Mouse (Mus musculus) embryonic facial prominence, embryonic 11.5 days (tissue): ENCODE measurements at regions not wholly inside any gene's neighbourhood (a gene's known extent, or its start where the extent isn't known, plus 50 kb on each side); places are given as distances from the start of the nearest gene placed in this dataset.

ENCODE experiments used
- ATAC-seq: fragments of 200-750 bp; cut with Nextera tagmentation; replicated peaks from 2 replicates; pipeline ENCODE4 v1.8.0; 2017; ENCODE audit warnings: low read depth; ENCODE audit not compliant: insufficient number of reproducible peaks, low FRiP score, low TSS enrichment
- DNase-seq: peaks from one replicate; pipeline ENCODE4 v3.0.0-alpha.2; 2015; ENCODE audit warnings: low spot score
- H3K27ac ChIP-seq: fragments of 300-500 bp; sonication (generic); replicated peaks from 2 replicates; pipeline ENCODE4 v1.5.1; 2014; ENCODE audit warnings: mild to moderate bottlenecking, low read depth, low read length, control low read depth
- H3K27me3 ChIP-seq: fragments of 300-500 bp; sonication (generic); 2 replicates; pipeline ENCODE4 v1.6.1; 2014; ENCODE audit warnings: mild to moderate bottlenecking, low read length, moderate library complexity, mixed read lengths; ENCODE audit not compliant: control insufficient read depth, insufficient read depth
- H3K36me3 ChIP-seq: fragments of 300-500 bp; sonication (generic); replicated peaks from 2 replicates; pipeline ENCODE4 v1.6.1; 2014; ENCODE audit warnings: low read depth, mild to moderate bottlenecking, low read length, moderate library complexity, mixed read lengths; ENCODE audit not compliant: control insufficient read depth, insufficient read depth
- H3K4me1 ChIP-seq: fragments of 300-500 bp; sonication (generic); 2 replicates; pipeline ENCODE4 v1.6.1; 2014; ENCODE audit warnings: low read length, mixed read lengths; ENCODE audit not compliant: control insufficient read depth, insufficient read depth
- H3K4me2 ChIP-seq: fragments of 300-500 bp; sonication (generic); 2 replicates; pipeline ENCODE4 v1.6.1; 2014; ENCODE audit warnings: low read depth, mild to moderate bottlenecking, control low read depth, low read length, moderate library complexity
- H3K4me3 ChIP-seq: fragments of 300-500 bp; sonication (generic); 2 replicates; pipeline ENCODE4 v1.5.1; 2014; ENCODE audit warnings: low read depth, low read length, control low read depth
- H3K9ac ChIP-seq: fragments of 300-500 bp; sonication (generic); replicated peaks from 2 replicates; pipeline ENCODE4 v1.6.1; 2014; ENCODE audit warnings: mild to moderate bottlenecking, control low read depth, low read length
- H3K9me3 ChIP-seq: fragments of 300-500 bp; sonication (generic); replicated peaks from 2 replicates; pipeline ENCODE4 v1.6.1; 2016; ENCODE audit warnings: mild to moderate bottlenecking, low read length, inconsistent platforms, mixed read lengths; ENCODE audit not compliant: control insufficient read depth
- WGBS: fragments of 180-500 bp; shearing (Covaris S2); extraction: QIAGEN DNeasy Blood & Tissue Kit; methylation state at CpG from one replicate; pipeline ENCODE4 v1.1.7; 2014; 5-methylcytosine and 5-hydroxymethylcytosine counted together

DNA sequence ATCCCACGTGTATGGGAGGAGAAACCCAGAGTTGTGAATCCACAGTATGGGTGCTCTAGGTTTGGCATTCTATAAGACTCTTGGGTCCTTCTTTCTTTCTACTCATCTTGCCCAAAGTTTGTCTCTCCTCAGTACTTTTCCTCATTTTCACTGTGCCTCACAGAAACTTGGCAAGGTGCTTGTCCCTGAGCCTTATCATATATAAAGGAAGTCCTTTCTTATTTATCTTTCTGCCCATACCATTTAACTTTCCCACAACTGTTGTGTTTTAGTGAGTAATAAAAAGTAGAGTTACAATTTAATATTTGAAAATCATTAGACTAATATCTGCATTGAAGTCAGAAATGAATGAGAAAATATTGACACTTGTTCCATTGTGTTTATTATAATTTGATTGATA, 257.6 kb upstream of the Cobl start:
- Histone ChIP-seq H3K9me3 (no peaks in the 10 kb centered on the region), H3K27ac (no peak overlapping the region), H3K4me2 (no peak overlapping the region), H3K36me3 (no peaks in the 10 kb centered on the region), H3K4me1 (no peaks in the 10 kb centered on the region), H3K9ac (no peak overlapping the region), H3K27me3 (no peaks in the 10 kb centered on the region), H3K4me3 (no peak overlapping the region)
- WGBS: 27% methylated on average over 1 of the region's 1 CpGs
- DNase-seq (no peak), ATAC-seq (no peak)

DNA sequence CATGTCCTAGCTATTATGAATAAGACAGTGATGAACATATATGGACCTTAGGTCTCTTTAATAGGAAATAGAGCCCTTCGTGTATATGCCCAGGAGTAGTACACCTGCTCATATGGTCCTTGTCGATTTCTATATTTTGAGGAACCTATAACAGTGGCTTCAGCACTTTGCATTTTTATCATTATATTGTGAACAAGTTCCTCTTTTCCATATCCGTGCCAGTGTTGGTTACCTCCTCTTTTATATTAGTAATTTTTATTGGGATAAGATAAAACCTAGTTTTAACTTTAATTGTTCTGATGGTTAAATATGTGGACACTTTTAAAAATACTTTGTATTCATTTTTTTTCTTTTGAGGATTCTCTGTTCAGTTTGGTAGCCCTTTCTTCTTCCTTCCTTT, 255.4 kb upstream of the Cobl start:
- no peaks in the 10 kb centered on the region for H3K4me1 ChIP-seq
- H3K9ac ChIP-seq: no peak overlapping the region
- 84% methylated on average over 3 of the region's 3 CpGs for WGBS
- H3K4me3 ChIP-seq: no peak overlapping the region
- H3K27me3 ChIP-seq: no peaks in the 10 kb centered on the region
- DNase-seq (no peak), ATAC-seq (no peak)
- H3K27ac ChIP-seq: no peak overlapping the region
- no peaks in the 10 kb centered on the region for H3K36me3 ChIP-seq
- no peaks in the 10 kb centered on the region for H3K9me3 ChIP-seq
- H3K4me2 ChIP-seq: no peak overlapping the region

DNA sequence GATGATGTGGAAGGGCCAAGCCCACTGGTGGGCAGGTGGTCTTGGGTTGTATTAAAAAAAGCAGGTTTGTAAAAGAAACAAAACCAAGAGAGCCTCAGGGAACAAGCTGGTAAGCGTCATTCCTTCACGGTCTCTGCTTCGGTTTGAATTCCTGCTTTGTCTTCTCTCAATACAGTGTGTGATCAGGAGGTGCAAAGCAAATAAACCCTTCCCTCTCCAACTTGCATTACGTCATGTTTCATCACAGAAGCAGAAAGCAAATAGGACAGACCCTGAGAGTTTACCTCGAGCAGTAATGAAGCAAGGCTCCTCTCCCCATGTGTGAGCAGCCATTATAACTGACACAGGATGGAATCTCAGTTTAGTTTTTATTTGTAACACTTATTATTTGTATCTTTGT, 231.6 kb upstream of the Cobl start:
- Histone ChIP-seq H3K36me3 (no peaks in the 10 kb centered on the region), H3K4me3 (no peak overlapping the region), H3K27me3 (no peaks in the 10 kb centered on the region), H3K4me1 (no peaks in the 10 kb centered on the region), H3K4me2 (no peak overlapping the region), H3K9ac (no peak overlapping the region), H3K9me3 (no peaks in the 10 kb centered on the region), H3K27ac (no peak overlapping the region)
- ATAC-seq: no peak
- DNase-seq: no peak
- 19% methylated on average over 5 of the region's 5 CpGs for WGBS

DNA sequence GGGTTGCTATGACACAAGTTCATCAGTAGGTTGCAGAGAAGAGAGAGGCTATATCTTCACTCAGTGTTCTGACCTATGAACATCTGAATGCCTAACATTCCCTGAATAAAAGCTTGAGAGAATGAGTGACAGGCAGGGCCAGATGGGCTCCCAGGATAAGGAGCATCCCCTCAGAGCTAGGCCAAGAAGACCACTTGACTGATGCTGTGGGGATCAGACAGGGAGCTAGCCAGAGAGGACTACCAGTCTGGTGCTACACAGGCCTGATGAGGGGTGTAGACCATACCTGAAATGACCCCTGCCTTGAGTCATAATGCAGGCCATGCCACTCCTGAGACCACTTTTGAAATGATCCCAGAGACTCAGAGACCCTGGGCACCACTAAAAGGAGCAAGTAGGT, 228.1 kb upstream of the Cobl start:
- no peak overlapping the region for H3K4me2 ChIP-seq
- H3K9me3 ChIP-seq: no peaks in the 10 kb centered on the region
- H3K4me1 ChIP-seq: no peaks in the 10 kb centered on the region
- H3K36me3 ChIP-seq: no peaks in the 10 kb centered on the region
- no peaks in the 10 kb centered on the region for H3K27me3 ChIP-seq
- no peak for DNase-seq
- H3K4me3 ChIP-seq: no peak overlapping the region
- H3K27ac ChIP-seq: no peak overlapping the region
- ATAC-seq: peak; percentile 65; the same call in 1 of the 2 replicates
- H3K9ac ChIP-seq: no peak overlapping the region

GRCm38 (mm10) chr11:12686717-12687116, 222.0 kb upstream of the Cobl start:
- Histone ChIP-seq H3K9ac (no peak overlapping the region), H3K27me3 (no peaks in the 10 kb centered on the region), H3K4me1 (no peaks in the 10 kb centered on the region), H3K27ac (no peak overlapping the region), H3K4me2 (no peak overlapping the region), H3K9me3 (no peaks in the 10 kb centered on the region), H3K4me3 (no peak overlapping the region), H3K36me3 (no peaks in the 10 kb centered on the region)
- WGBS: 91% methylated on average over 4 of the region's 4 CpGs
- DNase-seq (no peak), ATAC-seq (no peak)

DNA sequence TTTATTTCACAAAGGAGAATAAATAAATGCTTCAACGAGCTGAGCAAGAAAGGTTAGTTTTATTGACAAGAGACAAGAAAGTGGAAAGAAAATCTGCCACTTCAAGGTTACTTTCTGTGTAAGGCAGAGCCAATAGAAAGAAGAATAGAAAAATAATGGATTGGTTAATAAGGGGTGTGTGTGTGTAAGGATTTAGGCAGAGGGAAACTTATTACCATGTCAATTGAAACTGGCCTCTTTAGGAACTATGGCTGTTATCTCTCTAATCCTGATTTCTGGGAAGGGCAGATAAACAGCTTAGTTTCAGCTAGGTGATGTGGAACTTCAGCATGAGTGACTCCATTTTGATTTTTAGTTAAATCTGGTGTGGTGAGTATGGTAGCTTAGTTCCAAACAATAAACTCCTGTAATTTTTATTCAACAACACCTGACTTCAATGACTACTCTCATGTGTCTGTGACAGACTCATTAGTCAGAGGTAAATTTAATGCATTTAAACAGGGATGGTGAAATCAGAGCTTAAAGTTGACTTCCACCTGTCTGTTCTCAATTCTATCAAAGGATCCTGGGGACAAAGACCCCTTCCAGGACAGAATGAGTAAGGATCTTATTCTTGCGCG, 197.2 kb upstream of the Cobl start:
- whole genome bisulfite sequencing: 82% methylated on average over 3 of the region's 3 CpGs
- Histone ChIP-seq H3K27me3 (no peaks in the 10 kb centered on the region), H3K4me2 (no peak overlapping the region), H3K4me3 (no peak overlapping the region), H3K27ac (no peak overlapping the region), H3K9ac (no peak overlapping the region), H3K4me1 (no peaks in the 10 kb centered on the region), H3K36me3 (no peaks in the 10 kb centered on the region), H3K9me3 (no peaks in the 10 kb centered on the region)
- no peak for DNase-seq
- no peak for ATAC-seq

DNA sequence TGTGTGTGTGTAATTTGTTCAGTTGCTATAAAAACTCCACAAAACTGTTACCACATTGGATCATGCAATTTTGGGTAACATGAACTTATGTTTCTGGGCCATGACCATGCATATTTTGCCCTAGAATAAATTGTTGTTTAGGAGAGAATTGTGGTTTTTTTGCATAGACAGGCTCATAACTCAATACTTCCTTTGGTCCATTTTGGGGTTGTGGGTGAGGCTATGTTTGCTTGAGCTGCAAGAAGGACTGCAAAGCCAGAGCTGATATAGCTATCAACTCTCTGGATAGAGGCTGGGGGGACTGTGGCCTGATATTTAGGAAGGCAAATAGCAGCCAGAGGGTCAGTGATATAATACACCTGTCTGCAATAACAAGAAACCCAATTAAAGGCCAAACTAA, 194.1 kb upstream of the Cobl start:
- H3K27ac ChIP-seq: no peak overlapping the region
- H3K4me2 ChIP-seq: no peak overlapping the region
- no peaks in the 10 kb centered on the region for H3K9me3 ChIP-seq
- H3K27me3 ChIP-seq: no peaks in the 10 kb centered on the region
- DNase-seq (no peak), ATAC-seq (no peak)
- H3K4me1 ChIP-seq: no peaks in the 10 kb centered on the region
- no peak overlapping the region for H3K4me3 ChIP-seq
- no peaks in the 10 kb centered on the region for H3K36me3 ChIP-seq
- H3K9ac ChIP-seq: no peak overlapping the region

- 45% methylated on average over 10 of the region's 10 CpGs for WGBS
- DNase-seq: no peak
Observed at GRCm38 (mm10) chr11:12656450-12656849, 191.7 kb upstream of the Cobl start.

More at GRCm38 (mm10) chr11:12656450-12656849, 191.7 kb upstream of the Cobl start:
- no peaks in the 10 kb centered on the region for H3K9me3 ChIP-seq
- no peak for ATAC-seq
- no peak overlapping the region for H3K9ac ChIP-seq
- no peak overlapping the region for H3K4me2 ChIP-seq
- H3K4me1 ChIP-seq: no peaks in the 10 kb centered on the region
- no peaks in the 10 kb centered on the region for H3K36me3 ChIP-seq
- H3K27me3 ChIP-seq: no peaks in the 10 kb centered on the region
- no peak overlapping the region for H3K4me3 ChIP-seq
- no peak overlapping the region for H3K27ac ChIP-seq
